In the genomic region with DNA sequence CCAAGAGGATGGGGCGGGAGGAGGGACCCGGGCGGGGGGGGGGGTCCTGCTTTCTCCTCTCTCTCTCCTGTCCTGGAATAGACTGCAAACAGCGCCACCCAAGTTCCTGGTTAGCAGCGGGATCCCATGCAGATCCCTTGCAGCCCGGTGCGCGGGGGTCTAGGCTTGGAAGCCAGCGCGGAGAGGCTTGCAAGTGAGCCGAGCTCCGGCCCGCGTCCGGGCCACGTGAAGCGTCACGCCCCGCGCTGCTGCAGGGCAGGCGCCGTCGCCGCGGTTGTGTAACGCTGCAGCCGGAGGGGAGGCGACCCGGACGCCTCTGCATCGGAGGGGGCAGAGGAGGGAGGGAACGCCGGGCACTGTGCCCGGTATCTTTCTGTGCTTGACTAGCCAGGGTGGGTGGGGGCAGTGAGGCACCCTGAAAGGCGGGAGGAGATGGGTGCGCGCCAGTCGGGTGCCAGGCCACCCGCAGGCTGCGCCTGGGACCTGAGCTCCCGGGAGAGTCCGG, we compare ENCODE assay signal across 8 mouse cellular contexts. TPM values are rescaled to one million over a fixed set of nuclear protein-coding genes. Genes with fewer than 3 reads are reported as not detected.
A peak's percentile ranks its signal among the peaks of the same experiment; 100 is the strongest.
DNase-seq lines count a peak whose midpoint lies in the region; ATAC-seq and TF ChIP-seq lines count a peak whose summit lies in the region.

No protein-coding gene starts in this region.

- DNase-seq in cerebellum, adult 11-12 months, result peak; percentile 98
- peak; percentile 92 for DNase-seq in forebrain, postnatal 0 days
- DNase-seq in heart, postnatal 4 days, result peak; percentile 96
- peak; percentile 95 to 96 for DNase-seq in layer of hippocampus, adult 8-10 months (ENCODE audit: low spot score in 2 of 2)
- DNase-seq in lung, embryonic 14.5 days, result peak; percentile 93
- DNase-seq in testis, postnatal 10 days (ENCODE audit: low spot score), result peak; percentile 93

- TF ChIP-seq CTCF in ES-Bruce4 (IDR thresholded peaks at IDR 0.05; ENCODE audit: low read depth, low read length), result peak; percentile 11
- peak; percentile 78 for TF ChIP-seq CTCF in forebrain, postnatal 0 days (IDR thresholded peaks at IDR 0.05; ENCODE audit: low read depth)
- peak; percentile 61 for TF ChIP-seq CTCF in lung, embryonic 14.5 days (IDR thresholded peaks at IDR 0.05; ENCODE audit: low read depth)

- H3K9ac ChIP-seq in ES-Bruce4 (ENCODE audit: low read depth, poor library complexity, severe bottlenecking), result peak overlapping the region; percentile 81
- peak overlapping the region; percentile 71 for H3K9ac ChIP-seq in forebrain, postnatal 0 days
- H3K9ac ChIP-seq in lung, embryonic 14.5 days, result peak overlapping the region; percentile 67
- H3K9ac ChIP-seq in neural tube, embryonic 15.5 days (replicated peaks), result peak overlapping the region; percentile 77

- H3K27me3 ChIP-seq in ES-Bruce4 (ENCODE audit: control insufficient read depth, insufficient read depth, low read length, poor library complexity, severe bottlenecking), result no peaks in the 10 kb centered on the region
- no peaks in the 10 kb centered on the region for H3K27me3 ChIP-seq in forebrain, postnatal 0 days (ENCODE audit: insufficient read depth, low read length)
- no peaks in the 10 kb centered on the region for H3K27me3 ChIP-seq in lung, embryonic 14.5 days (ENCODE audit: insufficient read depth, low read length)
- H3K27me3 ChIP-seq in neural tube, embryonic 15.5 days (replicated peaks), result no peaks in the 10 kb centered on the region

- peak overlapping the region; percentile 95 for H3K4me2 ChIP-seq in forebrain, postnatal 0 days (ENCODE audit: low read depth)
- peak overlapping the region; percentile 93 for H3K4me2 ChIP-seq in lung, embryonic 14.5 days
- H3K4me2 ChIP-seq in neural tube, embryonic 15.5 days, result peak overlapping the region; percentile 93

- ATAC-seq in forebrain, postnatal 0 days, result peak; percentile 82
- ATAC-seq in lung, embryonic 14.5 days (ENCODE audit: insufficient read depth), result peak; percentile 79
- peak; percentile 83 for ATAC-seq in neural tube, embryonic 15.5 days (ENCODE audit: low FRiP score)

- no peak for TF ChIP-seq POLR2A in ES-Bruce4 (IDR thresholded peaks at IDR 0.05; ENCODE audit: insufficient read depth, low read length)

- no peaks in the 10 kb centered on the region; the same call in 1 of the 2 replicates for H3K36me3 ChIP-seq in ES-Bruce4 (ENCODE audit: control insufficient read depth, insufficient read depth, low read length, poor library complexity, severe bottlenecking)
- H3K36me3 ChIP-seq in forebrain, postnatal 0 days (ENCODE audit: insufficient read depth), result no peaks in the 10 kb centered on the region
- H3K36me3 ChIP-seq in lung, embryonic 14.5 days (ENCODE audit: insufficient read depth), result 0 out of 2 replicates have a peak, but pooled peaks cover 1% of the 10 kb centered on the region
- no peaks in the 10 kb centered on the region for H3K36me3 ChIP-seq in neural tube, embryonic 15.5 days

- peak overlapping the region; percentile 90 for H3K4me3 ChIP-seq in ES-Bruce4 (ENCODE audit: low read depth, low read length)
- peak overlapping the region; percentile 65 for H3K4me3 ChIP-seq in forebrain, postnatal 0 days (ENCODE audit: low read depth, low read length)
- H3K4me3 ChIP-seq in lung, embryonic 14.5 days (ENCODE audit: low read depth, low read length), result peak overlapping the region; percentile 43
- H3K4me3 ChIP-seq in neural tube, embryonic 15.5 days (replicated peaks), result peak overlapping the region; percentile 63

- WGBS in forebrain, postnatal 0 days, result under 1% methylated on average over 40 of the region's 42 CpGs
- under 1% methylated on average over 38 of the region's 42 CpGs for WGBS in lung, embryonic 14.5 days
- under 1% methylated on average over 34 of the region's 42 CpGs for WGBS in neural tube, embryonic 15.5 days

- no peak for TF ChIP-seq EP300 in ES-Bruce4 (IDR thresholded peaks at IDR 0.05; ENCODE audit: insufficient read depth, low read depth, low read length)

- no peaks in the 10 kb centered on the region for H3K9me3 ChIP-seq in ES-Bruce4 (replicated peaks; ENCODE audit: control insufficient read depth, insufficient read depth, low read length, poor library complexity, severe bottlenecking)
- no peaks in the 10 kb centered on the region for H3K9me3 ChIP-seq in forebrain, postnatal 0 days (ENCODE audit: low read length)
- H3K9me3 ChIP-seq in lung, embryonic 14.5 days (ENCODE audit: low read depth, low read length), result no peaks in the 10 kb centered on the region
- no peaks in the 10 kb centered on the region for H3K9me3 ChIP-seq in neural tube, embryonic 15.5 days (replicated peaks)

- no peaks in the 10 kb centered on the region for H3K4me1 ChIP-seq in ES-Bruce4 (ENCODE audit: control insufficient read depth, insufficient read depth, low read length)
- H3K4me1 ChIP-seq in forebrain, postnatal 0 days (ENCODE audit: insufficient read depth), result peaks cover 15% of the 10 kb centered on the region; the same call in 1 of the 2 replicates
- no peaks in the 10 kb centered on the region for H3K4me1 ChIP-seq in lung, embryonic 14.5 days (ENCODE audit: insufficient read depth)
- peaks cover 32% of the 10 kb centered on the region for H3K4me1 ChIP-seq in neural tube, embryonic 15.5 days

- peak overlapping the region; percentile 22; the same call in 1 of the 2 replicates for H3K27ac ChIP-seq in ES-Bruce4 (ENCODE audit: insufficient read depth, low read length)
- peak overlapping the region; percentile 87 for H3K27ac ChIP-seq in forebrain, postnatal 0 days (ENCODE audit: low read depth, low read length)
- H3K27ac ChIP-seq in lung, embryonic 14.5 days (ENCODE audit: low read depth), result peak overlapping the region; percentile 97
- peak overlapping the region; percentile 94 for H3K27ac ChIP-seq in neural tube, embryonic 15.5 days (replicated peaks)

RNA-seq across cellular contexts. Expression of gene Bhlhe40, which starts 1.2 kb away (rescaled TPM):
- polyA plus RNA-seq in ES-Bruce4 (2011; ENCODE audit: insufficient read depth, insufficient read length, low read depth, missing spikeins), result 39.2 and 40.3 TPM in 2 replicates
- 8.3 and 15.9 TPM in 2 replicates for total RNA-seq in forebrain, postnatal 0 days (2014; rRNA removed)
- polyA plus RNA-seq in forebrain, postnatal 0 days (2015; fragmentation: Nextera tagmentation; extraction: Ambion mirVana), result 10.2 and 11.1 TPM in 2 replicates
- 10 to 100 TPM; 59.9 to 74.1 TPM for total RNA-seq in heart, postnatal 4 days (2021)
- total RNA-seq in layer of hippocampus, adult 8-10 months (2022), result 100 to 1,000 TPM; 114 to 124 (median 115) TPM
- 8.8 and 12.1 TPM in 2 replicates for polyA plus RNA-seq in lung, embryonic 14.5 days (2014; fragmentation: Nextera tagmentation; extraction: Ambion mirVana)
- 5.3 and 8.5 TPM in 2 replicates for polyA plus RNA-seq in neural tube, embryonic 15.5 days (2015; fragmentation: Nextera tagmentation; extraction: Ambion mirVana)

Comparison
In these comparisons a context has a peak if more than half of its experiments do, and no peak if none do; other contexts are left out.
1. Peak in every context shown above with its lines: DNase-seq, ATAC-seq, H3K4me3 ChIP-seq and H3K27ac ChIP-seq.
2. H3K27ac ChIP-seq: peak in every context shown above with its lines; median percentile 97 in lung, embryonic 14.5 days; 94 in neural tube, embryonic 15.5 days; 87 in forebrain, postnatal 0 days; 22 in ES-Bruce4.
3. CTCF ChIP-seq: peak in every context shown above with its lines; median percentile 78 in forebrain, postnatal 0 days; 61 in lung, embryonic 14.5 days; 11 in ES-Bruce4.